Mouse (Mus musculus): ENCODE results near the gene Msi2.

DNA sequence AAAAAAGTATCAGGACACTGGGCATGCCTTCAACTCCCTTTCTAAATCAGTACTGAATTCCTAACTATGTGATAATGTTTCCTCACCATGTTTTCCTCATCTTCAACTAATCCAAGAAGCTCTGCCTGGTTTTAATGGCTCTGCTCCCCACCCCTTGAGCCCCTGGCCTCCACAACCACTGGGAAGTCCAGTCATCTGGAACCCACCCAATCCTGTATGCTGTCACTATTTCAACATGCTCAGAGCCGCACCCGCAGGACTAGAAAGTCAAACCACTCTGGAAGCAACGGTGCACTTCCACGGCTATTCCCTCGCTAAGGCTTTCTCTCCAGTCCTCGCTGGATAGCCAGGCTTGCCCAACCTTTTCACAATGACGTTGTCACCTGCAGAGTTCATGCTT is 106.2 kb downstream of the Msi2 start:
- TF ChIP-seq CTCF (IDR thresholded peaks at IDR 0.05; ENCODE audit: extremely low read depth, insufficient read depth, insufficient read length, insufficient replicate concordance) (no peak), POLR2A (IDR thresholded peaks at IDR 0.05; ENCODE audit: low read depth, low read length) (no peak)
